Mouse (Mus musculus) cerebellum, adult (tissue): ENCODE measurements around the gene Ift27.

Experiments
- ATAC-seq: cut with Nextera tagmentation; 2 replicates; pipeline ENCODE4 v1.9.2; 2017; ENCODE audit warnings: mild to moderate bottlenecking, moderate library complexity, mixed read lengths; ENCODE audit not compliant: insufficient number of reproducible peaks, low FRiP score, low TSS enrichment

Ift27 gene

GRCm38 (mm10) chr15:78172899-78173817 is 749 bp downstream of the Ift27 start:
- no peak for ATAC-seq

GRCm38 (mm10) chr15:78172256-78172898 is 1.5 kb downstream of the Ift27 start:
- ATAC-seq: no peak

GRCm38 (mm10) chr15:78171651-78172050 is 2.3 kb downstream of the Ift27 start:
- ATAC-seq: no peak

- no peak for ATAC-seq
Measured at GRCm38 (mm10) chr15:78170708-78171107, 3.2 kb downstream of the Ift27 start.

GRCm38 (mm10) chr15:78169566-78169965 is 4.3 kb downstream of the Ift27 start:
- no peak for ATAC-seq

- ATAC-seq: no peak
Measured at GRCm38 (mm10) chr15:78165292-78165691, 8.6 kb downstream of the Ift27 start.

GRCm38 (mm10) chr15:78164466-78164865 is 9.4 kb downstream of the Ift27 start:
- ATAC-seq: no peak

GRCm38 (mm10) chr15:78161946-78162345 is 12.0 kb downstream of the Ift27 start:
- ATAC-seq: no peak

- ATAC-seq: no peak
Measured at GRCm38 (mm10) chr15:78158335-78158734, 15.6 kb downstream of the Ift27 start.

- ATAC-seq: 0 out of 2 replicates have a peak, but pooled peaks have one; percentile 26
Measured at GRCm38 (mm10) chr15:78157824-78158223, 16.1 kb downstream of the Ift27 start.

- ATAC-seq: no peak
Measured at GRCm38 (mm10) chr15:78157330-78157729, 16.6 kb downstream of the Ift27 start.

GRCm38 (mm10) chr15:78155421-78155820 is 18.5 kb downstream of the Ift27 start:
- no peak for ATAC-seq

- ATAC-seq: no peak
Measured at GRCm38 (mm10) chr15:78153045-78153775, 20.7 kb downstream of the Ift27 start.

GRCm38 (mm10) chr15:78148565-78148964 is 25.3 kb downstream of the Ift27 start:
- no peak for ATAC-seq

- ATAC-seq: no peak
Measured at GRCm38 (mm10) chr15:78140226-78140625, 33.7 kb downstream of the Ift27 start.

GRCm38 (mm10) chr15:78134606-78135005 is 39.3 kb downstream of the Ift27 start:
- ATAC-seq: no peak

- ATAC-seq: no peak
Measured at GRCm38 (mm10) chr15:78133389-78133788, 40.5 kb downstream of the Ift27 start.

- peak; percentile 71 for ATAC-seq
Measured at GRCm38 (mm10) chr15:78119704-78120103, 54.2 kb downstream of the Ift27 start, which contains the start of gene Cacng2. TSS of gene Cacng2 (minus strand) at chr15:78120028.

GRCm38 (mm10) chr15:78119248-78119647 is 54.7 kb downstream of the Ift27 start:
- ATAC-seq: no peak

GRCm38 (mm10) chr15:78118275-78118995 is 55.5 kb downstream of the Ift27 start:
- ATAC-seq: no peak
